Mouse (Mus musculus) limb, embryonic 14.5 days (tissue): ENCODE measurements around the gene Olfr701. TPM values are rescaled to one million over a fixed set of nuclear protein-coding genes. Genes with fewer than 3 reads are reported as not detected.
A peak's percentile ranks its signal among the peaks of the same experiment; 100 is the strongest.

ENCODE experiments used
- ATAC-seq: fragments of 200-750 bp; cut with Nextera tagmentation; 2 replicates; pipeline ENCODE4 v1.8.0; 2017; ENCODE audit warnings: low read depth, moderate number of reproducible peaks, moderate TSS enrichment; ENCODE audit not compliant: low FRiP score
- DNase-seq: peaks from one replicate; pipeline ENCODE4 v3.0.0-alpha.2; 2015; ENCODE audit warnings: low spot score
- H3K27ac ChIP-seq: fragments of 300-500 bp; sonication (generic); replicated peaks from 2 replicates; pipeline ENCODE4 v1.5.1; 2014; ENCODE audit warnings: low read depth, mild to moderate bottlenecking, low read length, moderate library complexity, mixed read lengths
- H3K27me3 ChIP-seq: fragments of 300-500 bp; sonication (generic); 2 replicates; pipeline ENCODE4 v1.6.1; 2014; ENCODE audit warnings: low read length, mixed read lengths; ENCODE audit not compliant: control insufficient read depth, insufficient read depth
- H3K36me3 ChIP-seq: fragments of 300-500 bp; sonication (generic); 2 replicates; pipeline ENCODE4 v1.6.1; 2014; ENCODE audit warnings: mild to moderate bottlenecking, low read length, moderate library complexity, mixed read lengths; ENCODE audit not compliant: control insufficient read depth, insufficient read depth
- H3K4me1 ChIP-seq: fragments of 300-500 bp; sonication (generic); 2 replicates; pipeline ENCODE4 v1.6.1; 2014; ENCODE audit warnings: antibody characterized with exemption, low read length, mixed read lengths; ENCODE audit not compliant: control insufficient read depth, insufficient read depth
- H3K4me2 ChIP-seq: fragments of 300-500 bp; sonication (generic); replicated peaks from 2 replicates; pipeline ENCODE4 v1.6.1; 2014; ENCODE audit warnings: low read depth, mild to moderate bottlenecking, low read length, moderate library complexity; ENCODE audit not compliant: severe bottlenecking
- H3K4me3 ChIP-seq: fragments of 300-500 bp; sonication (generic); replicated peaks from 2 replicates; pipeline ENCODE4 v1.5.1; 2014; ENCODE audit warnings: low read length
- H3K9ac ChIP-seq: fragments of 300-500 bp; sonication (generic); 2 replicates; pipeline ENCODE4 v1.6.1; 2014; ENCODE audit warnings: mild to moderate bottlenecking, low read depth, low read length, moderate library complexity; ENCODE audit not compliant: severe bottlenecking
- H3K9me3 ChIP-seq: fragments of 300-500 bp; sonication (generic); 2 replicates; pipeline ENCODE4 v1.6.1; 2016; ENCODE audit warnings: low read length; ENCODE audit not compliant: control insufficient read depth
- POLR2A ChIP-seq: fragments of 200-500 bp; IDR thresholded peaks from 2 replicates; pipeline ENCODE4 v1.8.0; 2012; ENCODE audit warnings: inconsistent platforms, mild to moderate bottlenecking, moderate library complexity, borderline replicate concordance; ENCODE audit not compliant: insufficient read depth, insufficient read length; ENCODE audit errors: extremely low read depth
- WGBS: fragments of 180-500 bp; shearing (Covaris S2); extraction: QIAGEN DNeasy Blood & Tissue Kit; methylation state at CpG from one replicate; pipeline ENCODE4 v1.1.7; 2014; 5-methylcytosine and 5-hydroxymethylcytosine counted together
- polyA plus RNA-seq, 2 experiments: library from polyadenylated mRNA; depleted of rRNA in 1 of 2; stranded (reverse) in 1 of 2; unstranded in 1 of 2; fragments of >200 nt; fragmentation: Nextera tagmentation in 1 of 2; extraction: Ambion mirVana in 1 of 2; gene quantifications; 2 replicates each; pipeline versions ENCODE4 v1.2.1 to v1.2.3; 2012 to 2014

The Olfr701 gene
- polyA plus RNA-seq (2012; rRNA removed), result 0.13 TPM in 1 of 2 replicates, not detected in the other
- not detected in 2 replicates for polyA plus RNA-seq (2014; fragmentation: Nextera tagmentation; extraction: Ambion mirVana)

- Histone ChIP-seq H3K4me3 (no peak within 1 kb of the TSS), H3K4me2 (no peak within 1 kb of the TSS), H3K27me3 (no peaks in the 10 kb centered on the region), H3K36me3 (no peaks in the 10 kb centered on the region), H3K27ac (no peak within 1 kb of the TSS), H3K9ac (no peak within 1 kb of the TSS), H3K9me3 (no peaks in the 10 kb centered on the region), H3K4me1 (no peaks in the 10 kb centered on the region)
- 73% methylated on average over 2 of the region's 2 CpGs for WGBS
- DNase-seq (no peak), ATAC-seq (no peak)
- TF ChIP-seq POLR2A, result no peak
Observed at GRCm38 (mm10) chr7:106813829-106814228, at the start of gene Olfr701. Gene Olfr701 (plus strand): TSS chr7:106814129.

- ATAC-seq, result no peak
- H3K9ac ChIP-seq, result no peak overlapping the region
- no peaks in the 10 kb centered on the region for H3K27me3 ChIP-seq
- H3K4me1 ChIP-seq, result no peaks in the 10 kb centered on the region
- H3K4me3 ChIP-seq, result no peak overlapping the region
- no peak overlapping the region for H3K27ac ChIP-seq
- H3K9me3 ChIP-seq, result no peaks in the 10 kb centered on the region
- no peaks in the 10 kb centered on the region for H3K36me3 ChIP-seq
- H3K4me2 ChIP-seq, result no peak overlapping the region
- no peak for TF ChIP-seq POLR2A
- DNase-seq, result no peak
Observed at GRCm38 (mm10) chr7:106788330-106788729, 25.6 kb upstream of the Olfr701 start.

- H3K4me1 ChIP-seq, result no peaks in the 10 kb centered on the region
- 74% methylated on average over 1 of the region's 1 CpGs for WGBS
- H3K4me2 ChIP-seq, result no peak within 1 kb of the TSS
- no peak for ATAC-seq
- TF ChIP-seq POLR2A, result no peak
- H3K4me3 ChIP-seq, result no peak within 1 kb of the TSS
- H3K27ac ChIP-seq, result no peak within 1 kb of the TSS
- no peaks in the 10 kb centered on the region for H3K27me3 ChIP-seq
- DNase-seq, result no peak
- H3K36me3 ChIP-seq, result no peaks in the 10 kb centered on the region
- H3K9me3 ChIP-seq, result no peaks in the 10 kb centered on the region
- no peak within 1 kb of the TSS for H3K9ac ChIP-seq
Observed at GRCm38 (mm10) chr7:106793098-106793497, 20.8 kb upstream of the Olfr701 start, which contains the start of gene Olfr699. Gene Olfr699 (minus strand): TSS chr7:106793198.

GRCm38 (mm10) chr7:106808734-106809133 lies 5.2 kb upstream of the Olfr701 start, which contains the start of gene Olfr700:
Gene Olfr700 (minus strand): TSS chr7:106808834.
- DNase-seq, result no peak
- Histone ChIP-seq H3K9me3 (no peaks in the 10 kb centered on the region), H3K4me2 (no peak within 1 kb of the TSS), H3K4me1 (no peaks in the 10 kb centered on the region), H3K27me3 (no peaks in the 10 kb centered on the region), H3K27ac (no peak within 1 kb of the TSS), H3K4me3 (no peak within 1 kb of the TSS), H3K36me3 (no peaks in the 10 kb centered on the region), H3K9ac (no peak within 1 kb of the TSS)
- no peak for TF ChIP-seq POLR2A
- WGBS, result 82% methylated on average over 1 of the region's 1 CpGs
- no peak for ATAC-seq

- no peak for ATAC-seq
- H3K36me3 ChIP-seq, result no peaks in the 10 kb centered on the region
- 48% methylated on average over 2 of the region's 2 CpGs for WGBS
Observed at GRCm38 (mm10) chr7:106815775-106816174, 1.8 kb downstream of the Olfr701 start.

GRCm38 (mm10) chr7:106818414-106818813 lies 4.5 kb downstream of the Olfr701 start:
- Histone ChIP-seq H3K4me2 (no peak overlapping the region), H3K36me3 (no peaks in the 10 kb centered on the region), H3K4me1 (no peaks in the 10 kb centered on the region), H3K9me3 (no peaks in the 10 kb centered on the region), H3K27me3 (no peaks in the 10 kb centered on the region), H3K9ac (no peak overlapping the region), H3K27ac (no peak overlapping the region), H3K4me3 (no peak overlapping the region)
- TF ChIP-seq POLR2A, result no peak
- no peak for DNase-seq
- ATAC-seq, result no peak

More at GRCm38 (mm10) chr7:106815775-106816174, 1.8 kb downstream of the Olfr701 start:
- Histone ChIP-seq H3K9me3 (no peaks in the 10 kb centered on the region), H3K27ac (no peak overlapping the region), H3K4me3 (no peak overlapping the region), H3K4me2 (no peak overlapping the region), H3K4me1 (no peaks in the 10 kb centered on the region), H3K9ac (no peak overlapping the region), H3K27me3 (no peaks in the 10 kb centered on the region)
- TF ChIP-seq POLR2A, result no peak
- DNase-seq, result peak; percentile 37
